Mouse (Mus musculus) T-cell, adult 66 days (primary cell): ENCODE data around the gene Sec61b. TPM values are rescaled to one million over a fixed set of nuclear protein-coding genes. Genes with fewer than 3 reads are reported as not detected.

Experiments
- total RNA-seq, 2 experiments: library from RNA; stranded (reverse); gene quantifications; 3 replicates in 1 of 2; 4 replicates in 1 of 2; pipeline ENCODE4 v1.2.4; 2023

The Sec61b gene
- total RNA-seq, result 10 to 100 TPM; 92.4 to 98.6 TPM

GRCm38 (mm10) chr4:47473968-47474729 lies at the start of gene Sec61b, which contains the start of gene Alg2:
Sec61b (plus strand) TSS chr4:47474658.
Alg2 (minus strand) TSS chr4:47474333.

Other genes starting within 250 kb of the Sec61b start
- gene Tgfbr1, start 121.4 kb upstream of the Sec61b start, total RNA-seq, result 10 to 100 TPM; 25.5 to 33.1 TPM
- 10 to 100 TPM; 22.7 to 26.7 TPM for gene Alg2, start 325 bp upstream of the Sec61b start, total RNA-seq